Mouse (Mus musculus) layer of hippocampus, postnatal 10 days (tissue): ENCODE data around the gene Nsmce1. TPM values are rescaled to one million over a fixed set of nuclear protein-coding genes. Genes with fewer than 3 reads are reported as not detected.

ENCODE experiments used
- DNase-seq, 2 experiments: peaks; one replicate each; pipeline ENCODE4 v3.0.0; 2021; ENCODE audit warnings: low spot score in 2 of 2
- total RNA-seq, 2 experiments: library from RNA; stranded (reverse); gene quantifications; 2 replicates each; pipeline ENCODE4 v1.2.3; 2021

The Nsmce1 gene
- total RNA-seq, 2 experiments from 2014 or later, result 25.6 to 28.9 TPM

DNA sequence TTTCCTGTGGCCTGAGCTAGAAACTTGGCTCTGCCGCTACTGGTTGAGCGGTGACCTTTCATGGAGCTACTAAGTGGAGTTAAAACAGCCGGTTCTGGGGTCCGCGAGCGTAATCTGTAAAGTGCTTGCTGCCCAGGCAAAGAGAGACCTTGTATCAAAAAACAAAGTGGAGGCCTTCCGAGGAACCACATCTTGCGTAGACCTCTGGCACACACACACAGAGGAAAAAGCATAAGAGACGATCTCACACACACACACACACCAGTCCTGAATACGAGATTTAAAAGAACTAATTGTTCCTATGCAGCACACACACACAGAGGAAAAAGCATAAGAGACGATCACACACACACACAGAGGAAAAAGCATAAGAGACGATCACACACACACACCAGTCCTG is 364 bp upstream of the Nsmce1 start:
- DNase-seq, result no peak

DNA sequence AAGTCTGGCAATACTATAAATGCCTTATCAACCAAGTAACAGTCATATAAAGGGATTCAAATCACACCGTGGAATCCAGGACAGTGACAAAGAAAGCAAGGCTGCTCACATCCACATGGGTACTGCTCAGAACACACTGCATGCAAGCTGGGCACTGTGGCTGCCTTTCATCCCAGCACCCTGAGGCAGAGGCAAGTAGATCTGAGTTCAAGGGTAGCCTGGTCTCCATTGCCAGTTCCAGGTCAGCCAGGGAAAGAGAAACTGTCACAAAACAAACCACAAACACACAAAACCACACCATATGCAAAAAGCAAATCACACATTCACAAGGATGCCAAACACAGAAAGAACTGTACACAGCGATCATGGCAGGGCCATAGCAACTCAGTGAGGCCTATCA is 1.8 kb downstream of the Nsmce1 start:
- no peak for DNase-seq

DNA sequence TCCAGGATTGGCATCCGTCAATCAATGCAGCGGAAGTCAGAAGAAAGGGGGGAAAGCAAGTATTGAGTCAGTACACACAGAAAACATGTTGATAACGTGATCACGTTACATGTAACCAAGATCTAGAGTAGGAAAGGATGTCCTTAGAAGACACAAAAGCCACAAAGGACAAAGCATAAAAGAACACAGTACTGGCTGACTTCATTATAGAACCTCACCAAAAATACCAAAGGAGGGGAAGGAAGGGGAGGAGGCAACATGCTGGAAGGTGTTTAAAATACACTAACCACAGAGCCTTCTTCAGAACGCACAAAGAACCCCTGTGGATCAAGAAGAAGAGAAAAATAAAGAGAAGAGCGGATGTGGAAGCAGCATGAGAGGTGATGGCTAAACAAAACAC is 2.7 kb downstream of the Nsmce1 start:
- DNase-seq, result no peak

DNA sequence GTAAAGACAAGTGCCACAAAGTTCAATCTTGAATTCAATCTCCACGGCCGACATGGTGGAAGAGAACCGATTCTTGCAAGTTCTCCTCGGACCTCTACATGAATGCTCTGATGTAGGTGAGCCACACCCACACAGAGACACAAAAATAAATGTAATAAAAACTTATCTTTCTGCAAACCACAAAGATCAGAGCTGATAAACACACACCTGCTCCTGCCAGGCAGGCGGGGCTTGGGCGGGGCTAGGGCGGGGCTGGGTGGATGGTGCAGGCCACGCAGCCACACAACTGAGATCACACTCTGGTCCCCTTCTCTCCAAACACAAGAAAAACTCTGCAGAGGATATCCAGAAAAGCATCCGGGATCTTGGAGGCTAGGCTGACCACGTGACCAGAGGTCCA is 4.3 kb downstream of the Nsmce1 start:
- no peak for DNase-seq

DNA sequence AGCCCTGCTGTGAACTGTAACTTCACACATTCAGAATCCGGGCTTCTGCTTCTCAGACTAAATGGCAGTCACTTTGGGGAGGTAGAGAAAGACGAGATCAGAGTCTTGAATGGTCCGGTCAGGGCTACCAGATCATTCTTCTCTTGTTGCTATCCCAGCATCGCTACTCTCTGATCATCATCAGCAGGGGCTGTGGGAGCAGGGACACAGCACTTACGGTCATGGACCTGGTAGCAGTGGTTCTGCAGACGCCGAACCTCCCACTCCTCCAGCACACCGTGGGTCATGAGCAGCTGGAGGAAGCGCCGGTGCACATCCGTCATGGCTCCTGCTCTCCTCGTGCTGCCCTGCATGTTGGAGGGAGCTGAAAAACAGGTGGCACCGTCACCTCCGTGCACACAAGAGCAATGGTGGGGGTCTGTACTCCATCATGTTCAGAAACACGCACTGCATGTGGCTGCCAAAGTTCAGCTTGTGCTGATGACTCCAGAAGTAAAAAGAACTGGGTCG is 5.2 kb downstream of the Nsmce1 start:
- DNase-seq, result no peak

DNA sequence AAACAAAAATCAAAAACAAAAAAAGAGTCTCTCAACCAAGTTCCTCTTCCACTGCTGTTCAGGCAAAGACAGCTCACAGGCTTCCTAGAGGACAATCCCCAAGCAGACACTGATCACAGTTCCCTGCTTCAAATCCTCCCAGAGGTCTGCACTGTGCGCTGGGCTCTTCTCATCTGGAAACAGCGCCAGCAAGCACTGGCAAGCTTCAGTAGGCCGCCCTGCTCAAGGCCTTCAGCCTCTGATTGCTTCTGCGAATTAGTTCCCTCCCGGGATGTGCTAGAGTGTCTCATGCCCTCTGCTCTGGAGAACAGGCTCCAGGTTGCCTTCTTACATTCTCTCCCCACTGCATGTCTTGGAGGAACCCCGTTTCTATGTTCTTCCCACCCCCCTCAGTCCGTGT is 6.6 kb downstream of the Nsmce1 start:
- no peak for DNase-seq

DNA sequence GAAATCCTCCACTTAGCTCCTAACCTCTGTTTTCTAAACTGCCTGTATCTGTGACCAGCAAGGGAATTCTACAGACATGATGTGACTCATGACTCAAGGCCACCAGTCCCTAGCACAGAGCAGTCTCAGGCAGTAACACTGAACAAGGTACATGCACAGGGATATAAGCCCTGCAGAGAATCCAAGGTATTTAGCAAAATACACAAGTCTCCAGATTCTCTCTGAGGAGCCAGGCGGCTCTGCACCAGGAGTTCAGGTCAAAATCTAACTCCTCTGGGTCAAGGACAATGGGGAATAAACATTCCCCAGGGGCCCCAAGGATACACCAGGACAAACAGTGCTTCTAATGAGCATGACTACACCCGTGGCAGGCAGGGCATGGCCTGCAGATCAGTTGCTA is 8.5 kb downstream of the Nsmce1 start:
- DNase-seq, result no peak

DNA sequence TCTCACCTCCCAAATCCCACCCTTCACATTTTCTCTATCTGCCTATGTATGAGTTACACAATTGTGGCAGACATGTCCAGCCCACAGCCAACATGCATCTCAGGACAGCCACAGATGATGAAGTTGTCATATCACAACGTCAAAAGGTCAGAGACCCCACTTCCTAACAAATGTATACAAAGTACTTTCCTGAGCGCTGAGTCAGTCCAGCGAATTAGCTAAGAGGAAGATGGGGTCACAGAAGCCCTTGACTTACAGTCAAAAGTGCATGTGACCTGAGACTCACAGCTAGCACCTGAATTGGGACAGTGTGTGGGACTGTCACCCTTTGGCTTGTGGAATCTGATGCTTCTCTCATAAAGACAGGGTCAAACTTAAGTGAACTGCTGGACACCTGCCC is 9.1 kb downstream of the Nsmce1 start:
- no peak for DNase-seq

DNA sequence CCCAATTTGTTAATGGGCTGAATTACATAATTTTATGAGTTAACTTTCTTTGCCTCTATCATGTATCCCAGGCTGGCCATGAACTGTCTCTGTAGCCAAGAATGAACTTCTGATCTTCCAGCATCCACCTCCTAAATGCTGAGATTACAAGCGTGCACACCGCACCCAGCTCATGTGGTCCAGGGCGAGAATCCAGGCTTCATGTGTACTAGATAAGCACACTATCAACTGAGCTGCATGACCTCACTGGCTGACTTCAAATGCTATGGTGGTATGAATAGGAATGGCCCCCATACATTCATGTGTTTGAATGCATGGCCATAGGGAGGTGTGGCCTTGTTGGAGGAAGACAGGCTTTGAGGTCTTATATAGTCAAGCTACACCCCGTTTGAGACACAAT is 10.9 kb downstream of the Nsmce1 start:
- DNase-seq, result no peak

DNA sequence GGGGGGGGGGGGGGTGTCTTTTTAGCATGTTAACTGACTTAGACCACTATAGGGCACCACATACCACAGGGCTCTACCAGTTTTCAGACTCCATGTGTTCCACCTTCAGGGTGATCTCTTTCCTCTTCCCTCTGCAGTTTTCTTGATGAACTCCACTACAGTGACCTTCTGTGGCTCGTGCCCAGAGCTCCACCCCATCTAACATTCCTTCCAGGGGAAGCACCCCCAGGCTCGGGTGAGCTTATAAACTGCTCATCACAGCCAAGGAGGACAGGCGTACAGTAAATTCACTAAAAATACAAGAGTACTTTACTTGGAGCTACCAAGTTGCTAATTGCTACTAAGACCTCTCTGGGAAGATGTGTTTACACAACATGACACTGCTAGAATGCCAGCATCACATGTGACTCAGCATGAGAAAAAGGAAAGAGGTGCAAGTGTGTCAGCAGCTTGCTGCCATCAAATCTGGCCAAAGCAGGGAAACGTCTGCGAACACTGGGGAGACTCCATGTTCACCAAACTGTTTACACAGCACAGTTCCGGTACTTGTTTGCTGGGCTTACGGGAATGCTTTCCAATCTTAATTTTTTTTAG is 12.9 kb downstream of the Nsmce1 start:
- no peak for DNase-seq

DNA sequence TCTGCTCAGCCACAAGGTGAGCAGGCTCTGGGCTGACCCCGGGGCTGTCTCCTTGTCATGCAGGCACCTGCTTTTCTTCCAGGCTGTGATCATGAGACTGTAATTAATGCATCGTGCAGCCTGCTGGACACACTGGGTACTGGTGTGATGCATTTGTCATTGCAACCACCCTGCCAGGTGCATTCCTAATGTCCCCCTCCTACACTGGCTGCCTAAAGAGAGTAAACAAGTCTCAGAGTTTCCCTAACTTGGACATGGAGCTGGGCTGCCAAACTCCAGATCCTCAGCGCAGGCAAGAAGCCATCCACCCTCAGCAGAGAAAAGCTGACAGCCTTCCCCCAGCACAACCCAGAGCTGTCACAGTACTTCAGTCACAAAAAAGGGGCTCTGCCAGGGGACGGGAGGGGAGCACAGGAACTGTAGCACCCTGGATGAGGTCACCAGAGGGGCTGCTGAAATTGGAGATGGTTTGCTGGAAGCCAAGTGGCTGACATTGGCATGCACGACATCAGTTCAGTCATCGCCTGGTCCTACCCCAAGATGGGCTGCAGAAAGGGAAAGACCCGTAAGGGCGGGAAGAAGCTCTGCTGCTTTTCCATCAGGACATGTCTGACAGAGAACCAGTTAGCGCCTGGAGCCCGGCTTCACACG is 15.7 kb downstream of the Nsmce1 start:
- peak; percentile 27 to 33 for DNase-seq

DNA sequence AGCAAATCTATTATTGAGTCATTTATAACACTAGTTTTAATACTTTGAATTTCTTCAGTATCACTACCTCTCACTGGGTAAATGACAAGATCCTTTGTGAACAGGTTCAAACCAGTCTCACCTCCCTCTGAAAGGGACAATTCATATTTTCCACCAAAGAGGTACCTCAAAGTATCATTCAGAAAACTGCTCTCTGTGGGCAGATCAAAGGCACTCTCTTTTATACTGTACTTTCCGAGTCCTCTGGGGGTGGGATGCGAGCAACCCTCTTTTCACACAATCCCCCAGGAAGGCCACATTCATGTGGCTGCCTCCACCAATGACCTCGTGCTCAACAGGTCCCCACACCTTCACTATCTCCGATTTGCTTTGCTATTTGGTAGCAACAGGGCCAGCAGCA is 16.9 kb downstream of the Nsmce1 start:
- DNase-seq, result no peak

DNA sequence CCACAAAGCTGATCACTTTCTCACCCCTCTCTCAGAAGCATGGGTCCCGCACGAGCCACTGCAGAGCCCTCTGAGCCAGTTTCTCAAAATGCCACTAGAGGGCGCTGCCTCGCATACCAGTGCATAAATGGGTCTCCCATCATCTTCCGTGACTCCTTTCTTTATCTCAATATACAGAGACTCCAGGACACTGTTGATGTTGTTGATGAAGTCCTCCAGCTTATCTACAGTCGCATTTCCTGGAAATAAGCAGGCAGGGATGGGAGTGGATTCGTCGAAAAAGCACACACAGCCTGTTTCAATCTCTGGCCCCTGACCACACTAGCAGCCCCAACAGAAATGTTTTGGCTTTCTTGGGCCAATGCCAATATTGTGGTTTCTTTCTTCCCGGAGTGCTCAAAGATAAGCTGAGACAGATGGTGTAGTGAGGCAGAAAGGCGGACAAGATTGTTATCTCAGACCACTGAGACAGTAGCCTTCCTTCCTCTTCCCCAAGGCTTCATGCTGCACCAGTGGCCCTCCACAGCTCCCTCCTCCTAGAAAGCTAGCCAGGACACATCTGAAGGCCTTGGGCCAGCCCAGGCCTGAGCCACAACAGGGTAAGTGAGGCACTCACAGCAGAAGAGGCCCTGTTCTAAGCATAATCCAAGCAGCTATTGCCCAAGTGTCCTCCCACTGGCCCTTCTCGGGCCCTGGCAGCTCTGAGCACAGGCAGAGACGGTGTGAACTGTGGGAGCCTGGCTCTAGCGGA is 19.2 kb downstream of the Nsmce1 start:
- DNase-seq, result peak; percentile 83 to 85

DNA sequence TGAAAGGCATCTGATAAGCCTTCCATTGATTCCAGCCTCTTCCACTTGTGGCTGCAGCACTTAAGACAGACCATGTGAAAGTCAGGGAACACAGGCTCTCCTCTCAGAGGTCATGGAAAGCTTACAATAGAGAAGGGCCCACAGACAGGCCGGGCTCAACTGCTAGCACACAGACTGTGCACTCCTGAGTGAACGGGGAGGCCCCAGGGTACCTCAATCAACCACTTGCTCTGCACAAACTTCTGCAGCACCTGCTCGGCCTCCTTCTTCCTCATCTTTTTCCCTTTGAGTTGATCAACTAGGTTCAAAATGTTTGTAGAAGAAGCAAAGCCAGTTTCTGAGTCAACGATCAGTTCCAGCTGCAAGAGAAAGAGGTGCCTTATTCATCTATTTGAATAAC is 20.5 kb downstream of the Nsmce1 start:
- DNase-seq, result no peak

DNA sequence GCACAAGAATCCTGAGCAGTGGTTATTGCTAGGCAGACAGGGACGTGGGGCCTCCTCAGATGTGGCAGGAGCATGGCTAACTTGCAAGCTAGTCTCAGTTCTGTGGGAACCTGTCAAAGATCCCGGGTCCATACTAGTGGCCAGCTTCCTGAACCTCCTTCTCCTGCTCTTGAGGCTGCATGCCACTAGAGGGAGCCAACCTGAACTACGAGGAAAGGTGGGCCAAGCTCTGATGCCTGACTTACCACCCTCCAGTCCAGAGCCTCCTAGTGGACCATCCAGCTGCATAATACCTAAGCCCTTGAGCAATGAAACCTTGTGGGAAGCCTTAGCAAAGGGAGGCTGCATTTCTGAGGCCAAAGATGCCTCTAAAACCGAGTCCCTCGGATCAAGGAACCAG is 21.5 kb downstream of the Nsmce1 start:
- DNase-seq, result peak; percentile 72 to 80

DNA sequence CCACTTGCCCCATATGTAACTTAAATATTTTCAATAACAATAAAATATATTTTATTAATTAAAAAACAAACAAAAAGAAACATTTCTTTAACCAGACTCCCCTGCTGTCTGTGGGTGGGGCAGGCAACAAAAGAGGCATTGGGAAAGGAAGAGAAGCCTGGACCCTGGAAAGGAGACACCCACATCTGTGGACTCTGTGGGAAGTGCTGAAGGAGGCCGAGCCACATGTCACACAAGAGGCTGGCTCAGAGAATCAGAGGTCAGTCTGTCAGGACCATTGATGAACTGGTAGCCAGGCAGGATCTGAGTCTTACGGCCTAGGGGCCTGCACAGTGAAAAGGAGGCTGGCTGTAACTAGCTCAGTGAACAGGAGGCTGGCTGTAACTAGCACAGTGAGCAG is 29.2 kb downstream of the Nsmce1 start:
- DNase-seq, result no peak

DNA sequence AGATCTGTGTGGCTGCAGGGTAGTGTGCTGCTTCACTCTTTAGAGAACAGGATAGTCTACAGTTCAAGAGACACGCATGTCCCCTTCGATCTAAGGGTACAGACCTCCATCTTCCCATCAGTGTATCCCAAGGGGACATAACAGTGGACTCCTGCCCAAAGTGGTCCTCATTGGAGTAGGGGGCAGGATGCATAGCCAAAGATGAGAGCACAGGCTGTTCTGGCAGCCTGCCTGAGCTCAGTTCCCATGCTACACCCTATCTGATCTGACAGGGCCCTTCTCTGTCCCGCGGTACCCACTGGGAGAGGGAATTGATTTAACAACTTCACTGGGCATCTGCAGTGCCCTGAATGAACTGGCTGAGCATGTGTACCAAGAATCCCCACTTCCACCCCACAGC is 37.7 kb downstream of the Nsmce1 start:
- no peak for DNase-seq

DNA sequence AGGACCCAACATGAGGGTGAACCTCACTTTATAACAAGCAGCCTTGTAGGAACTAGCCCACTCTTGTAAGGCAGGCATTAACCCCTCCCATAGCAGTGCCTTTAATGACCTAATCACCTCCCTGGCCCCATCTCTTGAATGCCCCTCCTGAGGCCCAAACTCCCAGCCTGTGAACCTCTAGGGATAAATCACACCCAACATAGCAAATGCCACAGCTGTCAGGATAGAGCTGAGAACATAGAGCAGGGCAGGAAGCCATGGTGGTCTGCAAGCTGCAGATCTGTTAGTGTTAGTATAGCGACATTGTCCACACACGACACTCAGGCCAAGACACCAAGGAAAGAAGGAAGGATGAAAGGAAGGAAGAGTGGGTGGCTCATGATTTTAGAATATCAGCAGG is 40.3 kb downstream of the Nsmce1 start:
- DNase-seq, result no peak

DNA sequence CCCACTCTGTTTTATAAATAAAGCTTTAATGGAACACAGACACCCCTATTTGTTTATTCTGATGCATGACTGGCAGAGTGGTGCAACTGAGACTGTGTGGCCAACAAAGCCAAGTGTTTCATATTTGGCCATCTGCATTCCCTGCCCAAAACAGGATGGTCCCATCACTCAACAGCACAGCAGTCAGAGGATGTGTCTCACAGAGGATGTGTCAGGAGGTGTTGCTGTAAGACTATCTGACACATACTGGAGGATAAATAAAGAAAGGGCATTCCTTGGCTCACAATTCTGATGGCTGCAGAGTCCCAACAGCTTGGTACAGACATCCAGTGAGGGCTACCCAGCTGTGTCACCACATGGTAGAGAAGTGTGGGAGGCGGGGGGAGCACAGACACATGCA is 40.7 kb downstream of the Nsmce1 start:
- DNase-seq, result no peak

DNA sequence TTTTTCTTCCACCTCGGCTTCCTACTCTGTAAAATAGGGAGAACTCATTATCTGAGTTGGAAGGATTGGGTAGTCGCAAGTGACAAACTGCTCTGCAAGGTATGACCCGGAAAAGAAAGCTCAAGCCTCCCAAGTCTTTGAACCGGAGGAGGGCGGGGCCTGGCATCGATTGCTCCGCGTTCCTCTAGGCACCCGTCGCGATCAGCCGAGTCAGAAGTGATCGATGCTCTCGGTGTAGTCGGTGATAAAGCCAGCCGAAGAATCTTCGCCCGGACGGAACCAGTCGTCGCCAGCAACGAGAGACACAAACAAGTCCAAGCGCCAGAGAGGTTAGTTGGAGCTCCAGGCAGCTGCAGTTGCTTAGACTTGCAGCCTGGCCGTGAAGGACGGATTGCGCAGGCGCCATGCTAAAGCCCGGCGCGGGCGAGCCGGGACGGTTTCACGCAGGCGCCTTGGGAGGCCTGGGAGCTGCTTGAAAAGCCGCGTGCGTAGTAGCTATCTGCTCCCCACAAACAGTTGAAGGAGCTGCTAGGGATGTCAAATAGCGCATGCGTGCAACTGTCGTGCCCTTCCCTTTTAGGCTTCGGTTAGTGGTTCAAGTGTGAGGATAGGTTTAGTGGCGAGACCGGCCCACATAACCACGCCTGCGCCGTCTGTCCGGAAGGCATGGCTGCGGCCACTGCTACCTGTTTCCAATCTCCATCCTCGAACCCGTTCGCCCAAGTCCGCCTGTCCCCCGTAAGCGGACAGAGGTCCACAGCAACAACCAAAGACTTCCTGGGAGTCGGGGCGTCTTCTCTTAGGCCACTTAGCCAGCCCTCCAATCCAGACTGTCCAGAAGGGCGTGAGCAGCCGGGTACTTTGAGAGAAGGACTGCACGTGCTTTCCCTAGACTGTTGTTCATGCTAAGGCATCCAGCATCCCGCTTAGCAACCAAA is 46.7 kb downstream of the Nsmce1 start, which contains the start of gene Kdm8:
Kdm8 (plus strand) TSS at position 213 of the 938 bp plus-strand sequence.
- peak; percentile 91 to 93 for DNase-seq

DNA sequence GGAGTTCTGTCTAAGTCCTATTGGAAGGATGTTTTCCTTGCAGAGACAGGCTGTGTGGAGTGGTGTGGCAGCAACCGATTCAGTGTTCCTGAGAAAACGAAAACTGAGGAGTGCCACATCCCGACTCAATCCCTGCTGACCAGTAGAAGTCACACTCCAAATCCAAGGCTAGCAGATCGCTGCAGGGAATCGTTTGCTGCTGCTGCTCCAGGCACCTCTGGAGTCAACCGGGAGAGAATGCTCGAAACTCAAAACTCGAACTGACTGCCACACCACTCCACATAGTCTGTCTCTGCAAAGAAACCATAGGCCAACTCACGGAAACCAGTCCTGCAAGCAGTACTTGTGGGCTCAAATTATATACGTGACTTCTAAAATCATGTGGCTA is 47.3 kb downstream of the Nsmce1 start:
- peak in 1 of 2 experiments; percentile 27 for DNase-seq
